Mouse (Mus musculus): Measurements from ENCODE around the gene Hcls1.

The Hcls1 gene

GRCm38 (mm10) chr16:36934841-36935620, at the start of gene Hcls1:
Gene Hcls1 (plus strand): TSS chr16:36934983.
- in situ Hi-C loops (cut with MboI; ENCODE audit: low sequenced_read_pairs): no loop called here

- in situ Hi-C loops (cut with MboI; ENCODE audit: low sequenced_read_pairs): no loop called here
These were observed 48.9 kb upstream of the Hcls1 start for GRCm38 (mm10) chr16:36885912-36886311.

- in situ Hi-C loops (cut with MboI; ENCODE audit: low sequenced_read_pairs): no loop called here
These were observed 47.2 kb upstream of the Hcls1 start for GRCm38 (mm10) chr16:36887546-36887945.

GRCm38 (mm10) chr16:36890559-36890958, 44.2 kb upstream of the Hcls1 start:
- in situ Hi-C loops (cut with MboI; ENCODE audit: low sequenced_read_pairs): loop anchor here (5.0 kb wide), 1 partner anchor 107 kb away; no protein-coding TSS in a partner anchor

GRCm38 (mm10) chr16:36891415-36891814, 43.4 kb upstream of the Hcls1 start:
- in situ Hi-C loops (cut with MboI; ENCODE audit: low sequenced_read_pairs): loop anchor here (5.0 kb wide), 1 partner anchor 106 kb away; no protein-coding TSS in a partner anchor

GRCm38 (mm10) chr16:36893317-36893716, 41.5 kb upstream of the Hcls1 start:
- in situ Hi-C loops (cut with MboI; ENCODE audit: low sequenced_read_pairs): loop anchor here (5.0 kb wide), 1 partner anchor 104 kb away; no protein-coding TSS in a partner anchor

- in situ Hi-C loops (cut with MboI; ENCODE audit: low sequenced_read_pairs): no loop called here
These were observed 38.1 kb upstream of the Hcls1 start for GRCm38 (mm10) chr16:36896712-36897111.

GRCm38 (mm10) chr16:36903156-36903555, 31.6 kb upstream of the Hcls1 start:
- in situ Hi-C loops (cut with MboI; ENCODE audit: low sequenced_read_pairs): no loop called here

GRCm38 (mm10) chr16:36911909-36912308, 22.9 kb upstream of the Hcls1 start:
- in situ Hi-C loops (cut with MboI; ENCODE audit: low sequenced_read_pairs): no loop called here

GRCm38 (mm10) chr16:36912311-36912710, 22.5 kb upstream of the Hcls1 start:
- in situ Hi-C loops (cut with MboI; ENCODE audit: low sequenced_read_pairs): no loop called here

GRCm38 (mm10) chr16:36914195-36914594, 20.6 kb upstream of the Hcls1 start:
- in situ Hi-C loops (cut with MboI; ENCODE audit: low sequenced_read_pairs): no loop called here

GRCm38 (mm10) chr16:36918505-36918904, 16.3 kb upstream of the Hcls1 start:
- in situ Hi-C loops (cut with MboI; ENCODE audit: low sequenced_read_pairs): no loop called here

GRCm38 (mm10) chr16:36920410-36920809, 14.4 kb upstream of the Hcls1 start:
- in situ Hi-C loops (cut with MboI; ENCODE audit: low sequenced_read_pairs): no loop called here

- in situ Hi-C loops (cut with MboI; ENCODE audit: low sequenced_read_pairs): no loop called here
These were observed 13.6 kb upstream of the Hcls1 start for GRCm38 (mm10) chr16:36921067-36921613.

GRCm38 (mm10) chr16:36921980-36922379, 12.8 kb upstream of the Hcls1 start:
- in situ Hi-C loops (cut with MboI; ENCODE audit: low sequenced_read_pairs): no loop called here

GRCm38 (mm10) chr16:36924312-36924711, 10.5 kb upstream of the Hcls1 start:
- in situ Hi-C loops (cut with MboI; ENCODE audit: low sequenced_read_pairs): no loop called here

GRCm38 (mm10) chr16:36925351-36925750, 9.4 kb upstream of the Hcls1 start:
- in situ Hi-C loops (cut with MboI; ENCODE audit: low sequenced_read_pairs): no loop called here

GRCm38 (mm10) chr16:36925797-36926196, 9.0 kb upstream of the Hcls1 start:
- in situ Hi-C loops (cut with MboI; ENCODE audit: low sequenced_read_pairs): no loop called here

GRCm38 (mm10) chr16:36926514-36927447, 8.0 kb upstream of the Hcls1 start:
- in situ Hi-C loops (cut with MboI; ENCODE audit: low sequenced_read_pairs): no loop called here

- in situ Hi-C loops (cut with MboI; ENCODE audit: low sequenced_read_pairs): no loop called here
These were observed 7.2 kb upstream of the Hcls1 start for GRCm38 (mm10) chr16:36927495-36928105.

GRCm38 (mm10) chr16:36928106-36928500, 6.7 kb upstream of the Hcls1 start:
- in situ Hi-C loops (cut with MboI; ENCODE audit: low sequenced_read_pairs): no loop called here
